Comparison of ENCODE assay signal across 8 mouse cellular contexts in genomic region chr2:152788892-152789421, GRCm38 (mm10). TPM values are rescaled to one million over a fixed set of nuclear protein-coding genes. Genes with fewer than 3 reads are reported as not detected.
A peak's percentile ranks its signal among the peaks of the same experiment; 100 is the strongest.
DNase-seq lines count a peak whose midpoint lies in the region; ATAC-seq and TF ChIP-seq lines count a peak whose summit lies in the region.

No protein-coding gene starts in this region.

- H3K36me3 ChIP-seq in liver, postnatal 0 days (replicated peaks; ENCODE audit: insufficient read depth, low read length) = peaks cover 16% of the 10 kb centered on the region
- H3K36me3 ChIP-seq in forebrain, embryonic 16.5 days (ENCODE audit: control insufficient read depth, insufficient read depth) = no peaks in the 10 kb centered on the region

- ATAC-seq in frontal cortex, adult (ENCODE audit: low TSS enrichment) = peak; percentile 17
- ATAC-seq in liver, postnatal 0 days = peak; percentile 88
- ATAC-seq in forebrain, embryonic 16.5 days = no peak

- peak overlapping the region; percentile 75 for H3K4me2 ChIP-seq in liver, postnatal 0 days (ENCODE audit: low read depth, low read length)
- no peak overlapping the region for H3K4me2 ChIP-seq in forebrain, embryonic 16.5 days (ENCODE audit: low read length)

- 23% methylated on average over 6 of the region's 6 CpGs for WGBS in liver, postnatal 0 days (ENCODE audit: insufficient replicate concordance)
- 85% methylated on average over 6 of the region's 6 CpGs for WGBS in forebrain, embryonic 16.5 days

- 0 out of 2 replicates have a peak, but pooled peaks have one; percentile 44 for TF ChIP-seq EP300 in liver, postnatal 0 days (IDR thresholded peaks at IDR 0.05; ENCODE audit: low read depth)

- peak overlapping the region; percentile 74 for H3K9ac ChIP-seq in liver, postnatal 0 days (replicated peaks)
- H3K9ac ChIP-seq in forebrain, embryonic 16.5 days (replicated peaks; ENCODE audit: low read depth, low read length) = no peak overlapping the region

- no peaks in the 10 kb centered on the region for H3K27me3 ChIP-seq in liver, postnatal 0 days (ENCODE audit: insufficient read depth, low read length)
- no peaks in the 10 kb centered on the region for H3K27me3 ChIP-seq in forebrain, embryonic 16.5 days (replicated peaks; ENCODE audit: control insufficient read depth, insufficient read depth, low read length)

- H3K4me1 ChIP-seq in liver, postnatal 0 days (ENCODE audit: insufficient read depth) = peaks cover 99% of the 10 kb centered on the region
- H3K4me1 ChIP-seq in forebrain, embryonic 16.5 days (replicated peaks; ENCODE audit: control insufficient read depth, insufficient read depth, low read length) = 0 out of 2 replicates have a peak, but pooled peaks cover 3% of the 10 kb centered on the region

- DNase-seq in frontal cortex, postnatal 14 days (ENCODE audit: low spot score in 2 of 2) = no peak
- peak; percentile 62 for DNase-seq in MN1 (ENCODE audit: low spot score)
- DNase-seq in heart, adult 8-10 months (ENCODE audit: low spot score) = peak; percentile 70
- DNase-seq in kidney, adult 18-20 months = peak; percentile 45
- DNase-seq in liver, postnatal 0 days = peak; percentile 80
- peak; percentile 34 to 51 for DNase-seq in right cerebral cortex, postnatal 36 days (ENCODE audit: low spot score in 2 of 2)

- peak overlapping the region; percentile 99 for H3K27ac ChIP-seq in liver, postnatal 0 days (ENCODE audit: low read depth)
- H3K27ac ChIP-seq in forebrain, embryonic 16.5 days (ENCODE audit: low read length) = no peak overlapping the region

- no peaks in the 10 kb centered on the region for H3K9me3 ChIP-seq in liver, postnatal 0 days (ENCODE audit: low read length)
- H3K9me3 ChIP-seq in forebrain, embryonic 16.5 days (ENCODE audit: control insufficient read depth, low read length) = no peaks in the 10 kb centered on the region

- TF ChIP-seq CTCF in liver, postnatal 0 days (IDR thresholded peaks at IDR 0.05; ENCODE audit: low read depth) = 0 out of 2 replicates have a peak, but pooled peaks have one; percentile 1

- H3K4me3 ChIP-seq in liver, postnatal 0 days (ENCODE audit: low read depth, low read length) = peak overlapping the region; percentile 28
- H3K4me3 ChIP-seq in forebrain, embryonic 16.5 days (replicated peaks; ENCODE audit: low read length) = no peak overlapping the region

RNA-seq across cellular contexts. Expression of gene Cox4i2, which starts 35.0 kb away (rescaled TPM):
- total RNA-seq in heart, adult 8-10 months (2022) = 10 to 100 TPM; 10.3 to 16.2 (median 12.4) TPM
- polyA plus RNA-seq in liver, postnatal 0 days (2015; fragmentation: Nextera tagmentation; extraction: Ambion mirVana) = 0.56 and 1.0 TPM in 2 replicates
- 4.7 and 6.0 TPM in 2 replicates for polyA plus RNA-seq in forebrain, embryonic 16.5 days (2015; fragmentation: Nextera tagmentation; extraction: Ambion mirVana)

RNA-seq across cellular contexts. Expression of gene Bcl2l1, which starts 42.6 kb away (rescaled TPM):
- total RNA-seq in heart, adult 8-10 months (2022) = 10 to 100 TPM; 46.9 to 66.6 (median 51.4) TPM
- 84.2 and 84.4 TPM in 2 replicates for polyA plus RNA-seq in liver, postnatal 0 days (2015; fragmentation: Nextera tagmentation; extraction: Ambion mirVana)
- 176 and 188 TPM in 2 replicates for polyA plus RNA-seq in forebrain, embryonic 16.5 days (2015; fragmentation: Nextera tagmentation; extraction: Ambion mirVana)

RNA-seq across cellular contexts. Expression of gene Id1, which starts 52.9 kb away (rescaled TPM):
- total RNA-seq in heart, adult 8-10 months (2022) = 10 to 100 TPM; 43.3 to 63.6 (median 58.4) TPM
- polyA plus RNA-seq in liver, postnatal 0 days (2015; fragmentation: Nextera tagmentation; extraction: Ambion mirVana) = 39.7 and 40.4 TPM in 2 replicates
- polyA plus RNA-seq in forebrain, embryonic 16.5 days (2015; fragmentation: Nextera tagmentation; extraction: Ambion mirVana) = 22.3 and 26.0 TPM in 2 replicates

RNA-seq across cellular contexts. Expression of gene Tpx2, which starts 58.8 kb away (rescaled TPM):
- 1 to 10 TPM in 2 of 4 experiments, under 1 TPM in 2; 0.65 to 1.4 (median 0.91) TPM for total RNA-seq in heart, adult 8-10 months (2022)
- polyA plus RNA-seq in liver, postnatal 0 days (2015; fragmentation: Nextera tagmentation; extraction: Ambion mirVana) = 20.7 and 25.8 TPM in 2 replicates
- 40.0 and 49.6 TPM in 2 replicates for polyA plus RNA-seq in forebrain, embryonic 16.5 days (2015; fragmentation: Nextera tagmentation; extraction: Ambion mirVana)

Comparison
In these comparisons a context has a peak if more than half of its experiments do, and no peak if none do; other contexts are left out.
1. DNase-seq: peak in MN1 (single experiment), heart, adult 8-10 months (single experiment), kidney, adult 18-20 months (single experiment), liver, postnatal 0 days (single experiment) and right cerebral cortex, postnatal 36 days (2 of 2); none in frontal cortex, postnatal 14 days (0 of 2).